Mouse (Mus musculus) lung, postnatal 36 days (tissue): Measurements from ENCODE around the gene Ddn.

Source experiments
- DNase-seq: peaks from one replicate; pipeline ENCODE4 v3.0.0; 2022; ENCODE audit warnings: mixed read lengths

Ddn gene

GRCm38 (mm10) chr15:98809390-98809789 lies at the start of gene Ddn:
TSS of gene Ddn (minus strand) at chr15:98809490.
- no peak for DNase-seq

- DNase-seq, result no peak
Measured at GRCm38 (mm10) chr15:98854214-98854613, 44.9 kb upstream of the Ddn start.

- DNase-seq, result no peak
Measured at GRCm38 (mm10) chr15:98853161-98853937, 44.1 kb upstream of the Ddn start.

GRCm38 (mm10) chr15:98852733-98853132 lies 43.4 kb upstream of the Ddn start:
- DNase-seq, result no peak

DNA sequence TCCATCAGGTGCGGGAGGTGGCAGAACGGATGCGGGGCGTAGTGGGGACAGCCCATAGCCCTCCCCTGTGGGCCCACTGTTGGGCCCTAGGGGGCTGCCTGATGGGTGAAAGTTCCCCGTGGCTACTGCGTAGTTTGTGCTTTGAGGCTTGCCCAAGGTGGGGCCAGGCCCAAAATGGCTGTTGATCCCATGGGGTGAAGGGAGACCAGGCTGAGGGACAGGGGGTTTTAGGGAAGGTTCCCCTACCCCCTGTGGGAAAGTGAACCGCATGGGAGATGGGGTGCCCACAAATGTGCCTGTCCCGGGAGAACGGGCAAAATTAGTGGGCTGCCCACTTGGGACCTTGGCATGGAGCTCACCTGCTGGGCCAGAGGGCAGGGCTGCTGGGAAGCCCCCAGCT lies 42.8 kb upstream of the Ddn start:
- no peak for DNase-seq

DNA sequence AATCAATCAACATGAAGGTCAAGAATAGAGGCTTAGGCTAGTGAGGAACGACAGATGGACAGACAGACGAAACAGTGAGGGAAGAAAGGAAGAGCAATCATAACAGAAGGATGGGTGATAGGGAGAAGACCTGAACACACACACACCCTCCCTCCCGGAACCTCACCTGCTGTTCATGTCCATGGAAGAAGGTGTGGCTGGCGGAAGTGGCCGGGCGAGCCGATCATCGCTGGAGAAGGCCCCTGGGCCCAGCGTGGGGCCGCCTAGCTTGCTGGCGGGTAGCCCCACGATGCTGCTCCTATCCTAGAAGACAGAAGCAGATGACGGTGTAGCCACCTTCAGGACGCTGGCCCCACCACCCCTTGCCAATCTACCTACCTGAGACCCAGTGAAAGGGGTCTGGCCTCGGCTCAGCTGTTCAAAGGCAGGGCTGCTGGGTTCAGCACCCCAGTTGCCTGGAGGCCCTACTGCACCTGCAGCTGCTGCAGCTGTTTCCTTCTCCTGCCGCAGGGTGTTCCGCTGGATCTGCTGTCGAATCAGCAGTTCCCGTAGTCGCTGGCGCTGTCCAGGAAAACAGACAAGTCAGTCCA lies 42.0 kb upstream of the Ddn start:
- no peak for DNase-seq

DNA sequence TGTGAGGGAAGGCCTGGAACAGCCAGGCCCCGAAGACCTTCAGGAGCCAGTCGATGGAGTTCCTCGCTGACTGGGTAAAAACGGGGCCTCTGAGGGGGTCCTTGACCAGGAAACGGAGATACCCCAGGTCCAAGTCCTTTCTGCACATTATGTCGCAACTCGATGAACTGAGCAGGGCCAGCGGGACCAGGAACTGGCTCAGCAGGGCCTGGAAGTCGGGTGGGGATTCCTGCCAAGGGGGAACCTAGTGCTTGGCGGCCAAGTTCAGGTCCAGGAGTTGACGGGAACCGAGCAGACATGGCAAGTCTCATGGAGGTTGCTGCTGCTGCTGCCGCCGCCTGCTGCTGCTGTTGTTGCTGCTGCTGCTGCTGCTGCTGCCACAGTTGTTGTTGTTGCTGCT lies 41.4 kb upstream of the Ddn start:
- no peak for DNase-seq

- no peak for DNase-seq
Measured at GRCm38 (mm10) chr15:98849956-98850600, 40.8 kb upstream of the Ddn start.

DNA sequence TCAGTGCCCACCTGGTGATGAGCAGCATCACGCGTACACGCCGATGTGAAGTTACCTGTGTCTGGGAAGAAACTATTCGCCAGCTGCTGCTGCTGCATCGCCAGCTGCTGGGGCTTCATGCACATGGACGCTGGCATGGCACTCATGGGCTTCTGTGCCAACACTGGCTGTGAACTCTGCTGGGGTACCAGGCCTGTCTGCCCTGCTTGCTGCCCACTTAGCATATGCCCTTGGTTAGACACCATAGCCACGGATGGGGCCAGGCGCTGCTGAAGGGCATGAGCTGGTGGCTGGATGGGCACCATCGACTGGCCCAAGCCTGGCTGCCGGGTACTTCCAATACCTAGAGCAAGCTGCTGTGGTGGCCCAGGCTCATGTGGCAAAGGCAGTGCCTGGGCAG lies 39.9 kb upstream of the Ddn start:
- no peak for DNase-seq

DNA sequence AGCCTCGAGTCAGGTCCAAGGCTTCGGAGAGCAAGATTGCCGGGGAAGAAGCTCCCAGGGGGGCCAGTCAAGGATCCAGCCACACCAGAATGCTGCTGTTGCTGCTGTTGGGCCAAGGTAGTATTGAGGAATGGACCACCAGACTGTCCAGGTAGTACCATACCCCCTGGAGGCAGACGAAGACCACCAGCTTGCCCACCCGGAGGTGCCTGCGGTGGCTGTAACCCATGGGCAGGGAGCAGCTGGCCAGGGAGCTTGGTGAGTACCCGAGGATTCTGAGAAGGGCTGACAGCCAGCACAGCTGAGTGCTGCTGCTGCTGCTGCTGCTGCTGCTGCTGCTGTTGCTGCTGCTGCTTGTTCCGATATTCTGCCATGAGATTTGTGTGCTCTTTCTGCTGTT lies 36.9 kb upstream of the Ddn start:
- DNase-seq, result no peak

- no peak for DNase-seq
Measured at GRCm38 (mm10) chr15:98845149-98845548, 35.9 kb upstream of the Ddn start.

DNA sequence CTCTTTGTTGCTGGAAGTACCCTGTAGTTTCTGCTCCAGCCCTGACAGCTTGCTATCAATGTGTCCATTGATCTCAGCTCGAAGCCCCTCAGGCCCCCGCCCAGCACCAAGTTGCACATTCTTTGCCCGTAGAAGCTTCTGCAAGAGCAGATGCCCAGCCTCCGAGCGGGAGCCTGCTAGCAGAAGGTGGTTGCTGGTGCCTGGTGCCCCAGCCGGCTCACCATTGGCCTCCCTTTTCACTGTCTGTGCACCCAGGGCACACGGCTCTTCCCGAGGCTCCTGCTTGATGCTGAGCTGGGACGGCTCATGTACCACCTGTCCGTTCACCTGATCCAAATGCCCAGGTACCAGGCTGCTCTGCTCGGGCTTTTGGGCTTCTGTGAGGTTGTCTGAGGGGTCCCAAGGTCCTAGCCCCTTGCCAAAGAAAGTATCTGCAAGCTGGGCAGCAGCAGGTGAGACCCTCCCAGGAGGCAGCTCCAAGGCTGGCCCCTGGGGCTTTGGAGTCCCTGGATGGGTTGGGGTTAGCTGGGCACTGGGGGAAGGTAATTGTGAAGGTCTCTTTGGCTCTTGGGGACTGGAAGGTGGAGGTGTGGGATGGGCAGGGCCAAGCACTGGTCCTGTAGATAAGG lies 34.4 kb upstream of the Ddn start:
- DNase-seq, result no peak

DNA sequence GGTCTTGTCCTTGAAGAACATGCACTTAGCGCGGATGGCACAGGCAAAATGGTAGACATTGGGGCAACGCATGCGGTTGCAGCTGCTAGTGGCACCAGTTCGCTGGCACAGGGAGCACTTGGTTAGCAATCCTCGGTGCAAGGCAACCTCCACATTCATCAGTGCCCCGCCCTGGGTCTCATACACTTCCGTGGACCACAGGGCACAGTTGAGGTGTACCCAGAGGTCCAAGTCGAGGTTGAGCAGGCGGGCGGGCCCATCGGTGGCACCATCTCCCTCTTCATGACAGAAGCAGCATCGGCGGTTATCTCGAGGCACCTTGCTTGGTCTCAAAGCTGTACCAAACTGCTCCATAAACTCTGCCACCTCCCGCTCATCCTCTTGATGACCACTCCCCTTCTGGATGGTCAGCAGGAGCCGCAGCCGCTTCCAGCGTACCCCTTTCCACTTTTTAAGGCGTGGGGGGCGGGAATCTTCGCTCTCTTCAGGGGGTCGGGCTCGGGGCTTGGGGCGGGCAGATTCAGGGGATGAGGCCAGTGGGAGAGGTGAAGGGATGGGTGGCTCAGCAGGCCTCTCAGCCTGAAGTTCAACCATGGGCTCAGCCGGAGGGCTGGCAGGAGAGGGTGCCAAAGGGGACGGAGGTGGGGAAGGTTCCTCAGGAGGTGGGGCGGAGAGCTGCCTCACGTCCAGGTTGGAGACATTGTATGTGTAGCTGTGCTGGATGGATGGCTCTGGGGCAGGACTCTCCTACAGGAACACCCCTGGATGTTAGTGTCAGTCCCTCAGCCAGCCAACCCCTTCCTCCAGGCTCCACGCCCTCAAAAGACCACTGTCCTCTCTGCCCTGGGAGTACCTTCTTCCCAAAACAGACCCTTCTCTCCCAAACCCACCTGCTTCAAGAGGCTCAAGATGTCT lies 30.6 kb upstream of the Ddn start:
- no peak for DNase-seq

GRCm38 (mm10) chr15:98839161-98839560 lies 29.9 kb upstream of the Ddn start:
- no peak for DNase-seq

DNA sequence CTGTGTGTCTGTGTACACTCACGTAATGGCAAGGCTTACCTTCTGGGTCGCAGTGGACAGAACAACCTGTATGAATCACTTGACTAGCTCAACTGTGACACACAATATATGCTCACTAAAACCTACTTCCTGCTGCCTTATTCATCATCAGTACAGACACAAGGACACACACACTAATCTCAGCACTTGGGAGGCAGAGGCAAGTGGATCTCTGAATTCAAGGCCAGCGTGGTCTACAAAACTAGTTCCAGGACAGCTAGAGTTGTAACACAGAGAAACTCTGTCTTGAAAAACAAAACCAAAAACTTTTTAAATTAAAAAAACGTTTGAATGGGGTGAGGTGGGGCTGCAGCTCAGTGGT lies 28.4 kb upstream of the Ddn start:
- no peak for DNase-seq

DNA sequence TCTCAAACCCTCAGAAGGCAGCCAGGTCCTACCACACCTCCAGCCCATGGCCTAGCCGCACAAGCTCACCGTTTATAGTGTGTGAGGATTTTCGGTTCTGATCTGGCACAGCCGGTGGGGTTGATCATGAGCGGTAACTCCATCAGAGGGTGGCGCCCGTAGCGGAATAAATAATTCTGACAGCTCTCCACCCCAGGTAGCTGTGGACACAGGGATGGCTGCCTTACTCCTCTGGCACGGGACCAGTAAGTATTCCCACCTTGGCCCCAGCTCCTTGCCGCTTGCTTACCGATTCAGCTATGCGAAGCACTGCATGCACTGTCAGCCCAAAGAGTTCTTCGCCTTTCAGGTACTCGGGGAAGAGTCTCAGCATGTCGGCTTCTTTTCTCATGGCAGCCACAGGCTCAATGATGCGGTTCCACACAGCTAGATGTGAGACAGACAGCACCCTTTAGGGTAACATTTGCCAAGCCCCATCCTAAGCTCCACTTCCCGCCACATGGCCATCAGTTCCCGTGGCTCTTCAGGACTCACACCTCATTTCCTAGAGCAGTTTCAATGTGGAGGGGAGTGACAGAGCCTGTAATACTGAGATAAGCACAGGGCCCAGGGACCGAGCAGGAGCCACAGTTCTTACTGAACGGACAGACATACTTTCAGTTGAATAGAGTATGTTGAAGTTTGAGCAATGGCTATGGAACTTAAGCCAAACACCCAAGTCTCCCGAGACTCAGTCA lies 27.9 kb upstream of the Ddn start:
- DNase-seq, result no peak

GRCm38 (mm10) chr15:98835291-98835690 lies 26.0 kb upstream of the Ddn start:
- DNase-seq, result no peak

- no peak for DNase-seq
Measured at GRCm38 (mm10) chr15:98834059-98834458, 24.8 kb upstream of the Ddn start.

GRCm38 (mm10) chr15:98833281-98833680 lies 24.0 kb upstream of the Ddn start:
- DNase-seq, result no peak

- DNase-seq, result peak; percentile 33
Measured at GRCm38 (mm10) chr15:98832161-98833058, 23.1 kb upstream of the Ddn start.

GRCm38 (mm10) chr15:98831684-98832035 lies 22.4 kb upstream of the Ddn start:
- no peak for DNase-seq
